Mouse (Mus musculus) kidney, postnatal 0 days (tissue): ENCODE measurements around the gene Zfp112. TPM values are rescaled to one million over a fixed set of nuclear protein-coding genes. Genes with fewer than 3 reads are reported as not detected.

Experiments
- ATAC-seq: fragments of 200-750 bp; cut with Nextera tagmentation; replicated peaks from 2 replicates; pipeline ENCODE4 v1.8.0; 2017; ENCODE audit warnings: low read depth, moderate number of reproducible peaks, moderate TSS enrichment, moderate library complexity; ENCODE audit not compliant: low FRiP score
- DNase-seq: peaks from one replicate; pipeline ENCODE4 v3.0.0-alpha.2; 2016; ENCODE audit warnings: low spot score
- H3K27ac ChIP-seq: fragments of 300-500 bp; sonication (generic); 2 replicates; pipeline ENCODE4 v1.5.1; 2014; ENCODE audit warnings: mild to moderate bottlenecking
- H3K27me3 ChIP-seq: fragments of 300-500 bp; sonication (generic); 2 replicates; pipeline ENCODE4 v1.6.1; 2014; ENCODE audit warnings: low read length, mixed read lengths; ENCODE audit not compliant: insufficient read depth
- H3K36me3 ChIP-seq: fragments of 300-500 bp; sonication (generic); 2 replicates; pipeline ENCODE4 v1.6.1; 2014; ENCODE audit warnings: low read length, mixed read lengths; ENCODE audit not compliant: insufficient read depth
- H3K4me1 ChIP-seq: fragments of 300-500 bp; sonication (generic); replicated peaks from 2 replicates; pipeline ENCODE4 v1.6.1; 2014; ENCODE audit warnings: antibody characterized with exemption, low read length, mixed read lengths; ENCODE audit not compliant: insufficient read depth
- H3K4me2 ChIP-seq: fragments of 300-500 bp; sonication (generic); 2 replicates; pipeline ENCODE4 v1.6.1; 2014; ENCODE audit warnings: mild to moderate bottlenecking, low read length, moderate library complexity, mixed read lengths
- H3K4me3 ChIP-seq: fragments of 300-500 bp; sonication (generic); replicated peaks from 2 replicates; pipeline ENCODE4 v1.5.1; 2014; ENCODE audit warnings: low read depth, low read length
- H3K9ac ChIP-seq: fragments of 300-500 bp; sonication (generic); 2 replicates; pipeline ENCODE4 v1.6.1; 2014; ENCODE audit warnings: low read depth, low read length
- H3K9me3 ChIP-seq: fragments of 300-500 bp; sonication (generic); replicated peaks from 2 replicates; pipeline ENCODE4 v1.6.1; 2016; ENCODE audit warnings: low read length, inconsistent platforms, mixed read lengths
- CTCF ChIP-seq: IDR thresholded peaks from 2 replicates; pipeline ENCODE4 v1.5.1; 2016; ENCODE audit warnings: antibody characterized with exemption, low read depth, mild to moderate bottlenecking, moderate library complexity
- whole genome bisulfite sequencing: fragments of 180-500 bp; shearing (Covaris S2); extraction: QIAGEN DNeasy Blood & Tissue Kit; methylation state at CpG from one replicate; pipeline ENCODE4 v1.1.7; 2014; 5-methylcytosine and 5-hydroxymethylcytosine counted together
- polyA plus RNA-seq: library from polyadenylated mRNA; unstranded; fragments of >200 nt; fragmentation: Nextera tagmentation; extraction: Ambion mirVana; gene quantifications from 2 replicates; pipeline ENCODE4 v1.2.1, GENCODE M21; 2015

Gene Zfp112
- polyA plus RNA-seq, 1 experiment from 2014 or later, result 4.6 TPM

GRCm38 (mm10) chr7:24174618-24175336 lies 62.7 kb downstream of the Zfp112 start, which contains the start of gene Zfp114:
Gene Zfp114 (plus strand): TSS chr7:24175060.
- H3K9ac ChIP-seq, result peak within 1 kb of the TSS; percentile 53
- 0 out of 2 replicates have a peak within 1 kb of the TSS, but pooled peaks have one; percentile 37 for H3K27ac ChIP-seq
- ATAC-seq (peak; percentile 94), DNase-seq (peak; percentile 93)
- H3K36me3 ChIP-seq, result no peaks in the 10 kb centered on the region
- no peaks in the 10 kb centered on the region for H3K9me3 ChIP-seq
- peak within 1 kb of the TSS; percentile 53 for H3K4me3 ChIP-seq
- no peak; the same call in 1 of the 2 replicates for TF ChIP-seq CTCF
- H3K4me2 ChIP-seq, result peak within 1 kb of the TSS; percentile 45
- WGBS, result 13% methylated on average over 23 of the region's 23 CpGs
- no peaks in the 10 kb centered on the region for H3K27me3 ChIP-seq
- H3K4me1 ChIP-seq, result no peaks in the 10 kb centered on the region

GRCm38 (mm10) chr7:24175337-24175711 lies 63.2 kb downstream of the Zfp112 start:
- no peak for TF ChIP-seq CTCF
- Histone ChIP-seq H3K9me3 (no peaks in the 10 kb centered on the region), H3K27me3 (no peaks in the 10 kb centered on the region), H3K4me2 (peak overlapping the region; percentile 45), H3K4me3 (peak overlapping the region; percentile 53), H3K36me3 (no peaks in the 10 kb centered on the region), H3K27ac (no peak overlapping the region), H3K4me1 (no peaks in the 10 kb centered on the region), H3K9ac (peak overlapping the region; percentile 53; the same call in 1 of the 2 replicates)
- no peak for DNase-seq
- peak; percentile 22; the same call in 1 of the 2 replicates for ATAC-seq
- 55% methylated on average over 6 of the region's 6 CpGs for WGBS

Other genes with a start within 250 kb of the Zfp112 start
- gene Vmn1r177, start 245.9 kb upstream of the Zfp112 start, polyA plus RNA-seq, result not detected in 2 replicates
- not detected in 2 replicates for gene Vmn1r178, start 220.3 kb upstream of the Zfp112 start, polyA plus RNA-seq
- gene Vmn1r179, start 185.3 kb upstream of the Zfp112 start, polyA plus RNA-seq, result not detected in 2 replicates
- gene Vmn1r180, start 161.7 kb upstream of the Zfp112 start, polyA plus RNA-seq, result not detected in 2 replicates
- gene Vmn1r181, start 137.7 kb upstream of the Zfp112 start, polyA plus RNA-seq, result not detected in 2 replicates
- not detected in 2 replicates for gene V1rd19, start 110.6 kb upstream of the Zfp112 start, polyA plus RNA-seq
- not detected in 2 replicates for gene Vmn1r183, start 59.1 kb upstream of the Zfp112 start, polyA plus RNA-seq
- 12.1 and 13.6 TPM in 2 replicates for gene Zfp180, start 30.4 kb upstream of the Zfp112 start, polyA plus RNA-seq
- gene Zfp235, start 21.9 kb downstream of the Zfp112 start, polyA plus RNA-seq, result 12.4 and 13.3 TPM in 2 replicates
- gene Zfp114, start 62.7 kb downstream of the Zfp112 start, polyA plus RNA-seq, result 2.2 and 2.4 TPM in 2 replicates
- 6.3 and 7.4 TPM in 2 replicates for gene Zfp111, start 99.1 kb downstream of the Zfp112 start, polyA plus RNA-seq
- 2.2 and 2.5 TPM in 2 replicates for gene Zfp109, start 125.2 kb downstream of the Zfp112 start, polyA plus RNA-seq
- gene Zfp108, start 142.5 kb downstream of the Zfp112 start, polyA plus RNA-seq, result 3.2 and 3.3 TPM in 2 replicates
- 7.5 and 8.9 TPM in 2 replicates for gene Zfp93, start 158.1 kb downstream of the Zfp112 start, polyA plus RNA-seq
- 22.9 and 24.6 TPM in 2 replicates for gene Zfp61, start 188.9 kb downstream of the Zfp112 start, polyA plus RNA-seq
- gene Zfp94, start 204.4 kb downstream of the Zfp112 start, polyA plus RNA-seq, result 9.8 and 10.0 TPM in 2 replicates
- 0.27 and 0.45 TPM in 2 replicates for gene Tescl, start 221.6 kb downstream of the Zfp112 start, polyA plus RNA-seq
- gene Lypd5, start 236.9 kb downstream of the Zfp112 start, polyA plus RNA-seq, result not detected in 2 replicates